ENCODE assay signal across 8 mouse cellular contexts in genomic region chr13:96671078-96671905, GRCm38 (mm10). TPM values are rescaled to one million over a fixed set of nuclear protein-coding genes. Genes with fewer than 3 reads are reported as not detected.
DNase-seq lines count a peak whose midpoint lies in the region; ATAC-seq and TF ChIP-seq lines count a peak whose summit lies in the region.

No protein-coding gene starts in this region.

- WGBS in kidney, postnatal 0 days: 15% methylated on average over 31 of the region's 31 CpGs
- WGBS in hindbrain, embryonic 11.5 days: 14% methylated on average over 31 of the region's 31 CpGs

- H3K27ac ChIP-seq in kidney, postnatal 0 days: no peak overlapping the region
- peak overlapping the region; percentile 36 for H3K27ac ChIP-seq in brown adipose tissue, adult 24 weeks (replicated peaks; ENCODE audit: low read depth, low read length)
- H3K27ac ChIP-seq in hindbrain, embryonic 11.5 days (ENCODE audit: low read depth, low read length): peak overlapping the region; percentile 78

- H3K9ac ChIP-seq in kidney, postnatal 0 days (ENCODE audit: low read depth, low read length): peak overlapping the region; percentile 32; the same call in 1 of the 2 replicates
- H3K9ac ChIP-seq in hindbrain, embryonic 11.5 days (ENCODE audit: low read depth, low read length): peak overlapping the region; percentile 38; the same call in 1 of the 2 replicates

- H3K4me1 ChIP-seq in kidney, postnatal 0 days (replicated peaks; ENCODE audit: insufficient read depth, low read length): peaks cover 6% of the 10 kb centered on the region; the same call in 1 of the 2 replicates
- no peaks in the 10 kb centered on the region for H3K4me1 ChIP-seq in brown adipose tissue, adult 24 weeks (ENCODE audit: control insufficient read depth, insufficient read depth, insufficient read length, low read length)
- H3K4me1 ChIP-seq in hindbrain, embryonic 11.5 days (replicated peaks; ENCODE audit: control insufficient read depth, insufficient read depth, low read length): 0 out of 2 replicates have a peak, but pooled peaks cover 3% of the 10 kb centered on the region

- H3K27me3 ChIP-seq in kidney, postnatal 0 days (ENCODE audit: insufficient read depth, low read length): no peaks in the 10 kb centered on the region
- H3K27me3 ChIP-seq in hindbrain, embryonic 11.5 days (ENCODE audit: control insufficient read depth, insufficient read depth, low read length): no peaks in the 10 kb centered on the region

- H3K4me2 ChIP-seq in kidney, postnatal 0 days (ENCODE audit: low read length): peak overlapping the region; percentile 83
- H3K4me2 ChIP-seq in hindbrain, embryonic 11.5 days (replicated peaks; ENCODE audit: low read depth, low read length): peak overlapping the region; percentile 55

- no peaks in the 10 kb centered on the region for H3K9me3 ChIP-seq in kidney, postnatal 0 days (replicated peaks; ENCODE audit: low read length)
- H3K9me3 ChIP-seq in hindbrain, embryonic 11.5 days (ENCODE audit: control insufficient read depth, low read length): no peaks in the 10 kb centered on the region

- DNase-seq in kidney, postnatal 0 days (ENCODE audit: low spot score): peak; percentile 41
- no peak for DNase-seq in kidney, adult 11 months
- DNase-seq in hindbrain, embryonic 11.5 days (ENCODE audit: low spot score): no peak
- no peak for DNase-seq in adrenal gland, adult 2 months
- no peak for DNase-seq in layer of hippocampus, adult 18-20 months (ENCODE audit: low spot score in 2 of 2)
- no peak for DNase-seq in urinary bladder, postnatal 36 days (ENCODE audit: low spot score in 2 of 2)

- TF ChIP-seq CTCF in kidney, postnatal 0 days (IDR thresholded peaks at IDR 0.05; ENCODE audit: low read depth): 0 out of 2 replicates have a peak, but pooled peaks have one; percentile 13

- ATAC-seq in kidney, postnatal 0 days (replicated peaks; ENCODE audit: low FRiP score, low read depth): no peak
- peak; percentile 20 for ATAC-seq in hindbrain, embryonic 11.5 days (ENCODE audit: low FRiP score)
- ATAC-seq in megakaryocyte progenitor cell, adult 5-6 weeks (replicated peaks; ENCODE audit: poor library complexity): peak; percentile 8

- no peaks in the 10 kb centered on the region for H3K36me3 ChIP-seq in kidney, postnatal 0 days (ENCODE audit: insufficient read depth, low read length)
- no peaks in the 10 kb centered on the region for H3K36me3 ChIP-seq in hindbrain, embryonic 11.5 days (ENCODE audit: control insufficient read depth, insufficient read depth, low read length)

- peak overlapping the region; percentile 89 for H3K4me3 ChIP-seq in kidney, postnatal 0 days (replicated peaks; ENCODE audit: low read depth, low read length)
- H3K4me3 ChIP-seq in brown adipose tissue, adult 24 weeks (ENCODE audit: insufficient read depth, low read depth, low read length): peak overlapping the region; percentile 76
- peak overlapping the region; percentile 36 for H3K4me3 ChIP-seq in hindbrain, embryonic 11.5 days (ENCODE audit: low read depth, low read length)

RNA-seq across cellular contexts. Expression of gene Hmgcr, which starts 0.6 kb away (rescaled TPM):
- 36.7 and 42.2 TPM in 2 replicates for polyA plus RNA-seq in kidney, postnatal 0 days (2015; fragmentation: Nextera tagmentation; extraction: Ambion mirVana)
- polyA plus RNA-seq in brown adipose tissue, adult 24 weeks (2012; ENCODE audit: insufficient read depth, insufficient read length, missing spikeins): 3.8 and 5.7 TPM in 2 replicates
- 199 and 238 TPM in 2 replicates for polyA plus RNA-seq in hindbrain, embryonic 11.5 days (2014; fragmentation: Nextera tagmentation; extraction: Ambion mirVana)
- total RNA-seq in megakaryocyte progenitor cell, adult 5-6 weeks (2015): 32.8 and 36.9 TPM in 2 replicates
- 45.5 and 48.1 TPM in 2 replicates for total RNA-seq in megakaryocyte progenitor cell, adult 5-6 weeks (2017)
- 100 to 1,000 TPM in 1 of 2 experiments, 10 to 100 TPM in 1; 33.6 to 276 TPM for total RNA-seq in adrenal gland, adult 2 months (2021)
- 16.3 and 40.0 TPM in 2 replicates for polyA plus RNA-seq in adrenal gland, adult 2 months (2012; rRNA removed)
- 100 to 1,000 TPM; 111 to 128 TPM for total RNA-seq in layer of hippocampus, adult 18-20 months (2021)

Comparison
In these comparisons a context has a peak if more than half of its experiments do, and no peak if none do; other contexts are left out.
1. H3K4me3 ChIP-seq: peak in every context shown above with its lines; median percentile 89 in kidney, postnatal 0 days; 76 in brown adipose tissue, adult 24 weeks; 36 in hindbrain, embryonic 11.5 days.